Mouse (Mus musculus) gastrocnemius, postnatal 10 days (tissue): ENCODE measurements around the gene Cramp1l. TPM values are rescaled to one million over a fixed set of nuclear protein-coding genes. Genes with fewer than 3 reads are reported as not detected.
"Not testable (repeated sequence)": the region's sequence is repeated elsewhere in the genome, so short reads cannot be mapped to it uniquely, and the experiment has no call there.

Experiments used
- DNase-seq: peaks from one replicate; pipeline ENCODE4 v3.0.0; 2021; ENCODE audit warnings: mixed read lengths
- total RNA-seq, 2 experiments: library from RNA; stranded (reverse); gene quantifications; 2 replicates each; pipeline ENCODE4 v1.2.3; 2021

Cramp1l gene
- total RNA-seq, 2 experiments from 2014 or later, result 9.1 to 9.9 TPM

- no peak for DNase-seq
Observed at GRCm38 (mm10) chr17:24959371-24959770, 56.2 kb downstream of the Cramp1l start.

- DNase-seq, result no peak
Observed at GRCm38 (mm10) chr17:24953291-24953690, 62.3 kb downstream of the Cramp1l start.

- no peak for DNase-seq
Observed at GRCm38 (mm10) chr17:24950671-24951070, 64.9 kb downstream of the Cramp1l start.

GRCm38 (mm10) chr17:24948204-24948603, 67.4 kb downstream of the Cramp1l start:
- DNase-seq, result no peak

GRCm38 (mm10) chr17:24943589-24943988, 72.0 kb downstream of the Cramp1l start:
- DNase-seq, result not testable (repeated sequence)

GRCm38 (mm10) chr17:24943036-24943435, 72.6 kb downstream of the Cramp1l start:
- DNase-seq, result no peak

- DNase-seq, result peak; percentile 18
Observed at GRCm38 (mm10) chr17:24942453-24942852, 73.1 kb downstream of the Cramp1l start.

GRCm38 (mm10) chr17:24937266-24937665, 78.3 kb downstream of the Cramp1l start:
- DNase-seq, result no peak

- DNase-seq, result peak; percentile 95
Observed at GRCm38 (mm10) chr17:24936259-24937237, 79.0 kb downstream of the Cramp1l start, which contains the start of gene Mapk8ip3. Gene Mapk8ip3, minus strand, starts transcription at chr17:24936977.

- no peak for DNase-seq
Observed at GRCm38 (mm10) chr17:24935666-24936065, 79.9 kb downstream of the Cramp1l start.

- DNase-seq, result no peak
Observed at GRCm38 (mm10) chr17:24934926-24935325, 80.7 kb downstream of the Cramp1l start.

GRCm38 (mm10) chr17:24933163-24933562, 82.4 kb downstream of the Cramp1l start:
- no peak for DNase-seq

- no peak for DNase-seq
Observed at GRCm38 (mm10) chr17:24932431-24932830, 83.2 kb downstream of the Cramp1l start.

GRCm38 (mm10) chr17:24929506-24929905, 86.1 kb downstream of the Cramp1l start:
- DNase-seq, result no peak

GRCm38 (mm10) chr17:24923246-24923645, 92.3 kb downstream of the Cramp1l start:
- DNase-seq, result no peak

- DNase-seq, result no peak
Observed at GRCm38 (mm10) chr17:24913984-24914383, 101.6 kb downstream of the Cramp1l start.

Other genes with a start within 250 kb of the Cramp1l start
- not detected for gene Meiob, start 211.5 kb downstream of the Cramp1l start, total RNA-seq
- gene Hagh, start 175.6 kb downstream of the Cramp1l start, total RNA-seq, result 10 to 100 TPM; 78.0 to 86.1 TPM
- gene Fahd1, start 165.4 kb downstream of the Cramp1l start, total RNA-seq, result 10 to 100 TPM; 30.7 to 33.6 TPM
- 1 to 10 TPM; 3.6 to 7.0 TPM for gene Igfals, start 149.8 kb downstream of the Cramp1l start, total RNA-seq
- 10 to 100 TPM; 15.0 to 18.5 TPM for gene Nubp2, start 129.4 kb downstream of the Cramp1l start, total RNA-seq
- 10 to 100 TPM; 28.2 to 30.4 TPM for gene Spsb3, start 129.1 kb downstream of the Cramp1l start, total RNA-seq
- 10 to 100 TPM; 12.0 to 20.8 TPM for gene Eme2, start 120.7 kb downstream of the Cramp1l start, total RNA-seq
- 100 to 1,000 TPM; 108 to 121 TPM for gene Mrps34, start 120.7 kb downstream of the Cramp1l start, total RNA-seq
- 10 to 100 TPM; 13.5 to 14.7 TPM for gene Nme3, start 119.3 kb downstream of the Cramp1l start, total RNA-seq
- 10 to 100 TPM; 23.5 to 37.8 TPM for gene Mapk8ip3, start 78.8 kb downstream of the Cramp1l start, total RNA-seq
- gene Jpt2, start 55.1 kb downstream of the Cramp1l start, total RNA-seq, result 10 to 100 TPM; 17.2 to 24.5 TPM
- 1 to 10 TPM; 6.3 to 7.3 TPM for gene Ift140, start 297 bp upstream of the Cramp1l start, total RNA-seq
- 10 to 100 TPM; 16.0 to 16.5 TPM for gene Tmem204, start 67.8 kb upstream of the Cramp1l start, total RNA-seq
- gene Telo2, start 100.2 kb upstream of the Cramp1l start, total RNA-seq, result 10 to 100 TPM; 13.0 to 16.1 TPM
- gene Ptx4, start 105.0 kb upstream of the Cramp1l start, total RNA-seq, result 1 to 10 TPM; 7.3 to 8.7 TPM
- gene Clcn7, start 117.6 kb upstream of the Cramp1l start, total RNA-seq, result 10 to 100 TPM; 14.0 to 20.0 TPM
- under 1 TPM; 0.09 TPM for gene Ccdc154, start 146.7 kb upstream of the Cramp1l start, total RNA-seq
- gene Gm38655, start 159.7 kb upstream of the Cramp1l start, total RNA-seq, result not detected
- gene BC003965, start 168.8 kb upstream of the Cramp1l start, total RNA-seq, result 10 to 100 TPM; 12.3 to 12.4 TPM
- 1 to 10 TPM; 6.8 to 8.0 TPM for gene Unkl, start 172.6 kb upstream of the Cramp1l start, total RNA-seq
- 10 to 100 TPM; 13.1 to 13.5 TPM for gene Gnptg, start 224.3 kb upstream of the Cramp1l start, total RNA-seq
- gene Tsr3, start 224.4 kb upstream of the Cramp1l start, total RNA-seq, result 10 to 100 TPM; 21.0 to 21.3 TPM
- gene Baiap3, start 240.6 kb upstream of the Cramp1l start, total RNA-seq, result under 1 TPM; 0.26 to 0.59 TPM